Mouse (Mus musculus): ENCODE data around the gene Mettl24.

The Mettl24 gene

GRCm38 (mm10) chr10:40683092-40683867 is at the start of gene Mettl24:
Gene Mettl24, plus strand, starts transcription at chr10:40683282.
- DNase-seq (ENCODE audit: low spot score in 2 of 2), result peak; percentile 49 to 66

GRCm38 (mm10) chr10:40637331-40637730 is 45.8 kb upstream of the Mettl24 start:
- no peak for DNase-seq (ENCODE audit: low spot score in 2 of 2)

GRCm38 (mm10) chr10:40638276-40638675 is 44.8 kb upstream of the Mettl24 start:
- peak; percentile 8 for DNase-seq (ENCODE audit: low spot score in 2 of 2)

GRCm38 (mm10) chr10:40638823-40639819 is 44.0 kb upstream of the Mettl24 start:
- no peak for DNase-seq (ENCODE audit: low spot score in 2 of 2)

- DNase-seq (ENCODE audit: low spot score in 2 of 2), result no peak
Measured at GRCm38 (mm10) chr10:40640406-40640805, 42.7 kb upstream of the Mettl24 start.

GRCm38 (mm10) chr10:40641901-40642300 is 41.2 kb upstream of the Mettl24 start:
- peak; percentile 11 to 21 for DNase-seq (ENCODE audit: low spot score in 2 of 2)

GRCm38 (mm10) chr10:40643126-40643525 is 40.0 kb upstream of the Mettl24 start:
- no peak for DNase-seq (ENCODE audit: low spot score in 2 of 2)

- no peak for DNase-seq (ENCODE audit: low spot score in 2 of 2)
Measured at GRCm38 (mm10) chr10:40644456-40644855, 38.6 kb upstream of the Mettl24 start.

- DNase-seq (ENCODE audit: low spot score in 2 of 2), result no peak
Measured at GRCm38 (mm10) chr10:40645346-40645745, 37.7 kb upstream of the Mettl24 start.

- DNase-seq (ENCODE audit: low spot score in 2 of 2), result no peak
Measured at GRCm38 (mm10) chr10:40648776-40649175, 34.3 kb upstream of the Mettl24 start.

- no peak for DNase-seq (ENCODE audit: low spot score in 2 of 2)
Measured at GRCm38 (mm10) chr10:40649634-40650033, 33.4 kb upstream of the Mettl24 start.

GRCm38 (mm10) chr10:40651676-40652075 is 31.4 kb upstream of the Mettl24 start:
- DNase-seq (ENCODE audit: low spot score in 2 of 2), result no peak

GRCm38 (mm10) chr10:40665270-40665669 is 17.8 kb upstream of the Mettl24 start:
- DNase-seq (ENCODE audit: low spot score in 2 of 2), result no peak

GRCm38 (mm10) chr10:40666943-40667342 is 16.1 kb upstream of the Mettl24 start:
- no peak for DNase-seq (ENCODE audit: low spot score in 2 of 2)

- DNase-seq (ENCODE audit: low spot score in 2 of 2), result no peak
Measured at GRCm38 (mm10) chr10:40668640-40669039, 14.4 kb upstream of the Mettl24 start.

GRCm38 (mm10) chr10:40672587-40673296 is 10.3 kb upstream of the Mettl24 start:
- DNase-seq (ENCODE audit: low spot score in 2 of 2), result no peak

GRCm38 (mm10) chr10:40673297-40673665 is 9.8 kb upstream of the Mettl24 start:
- no peak for DNase-seq (ENCODE audit: low spot score in 2 of 2)

- DNase-seq (ENCODE audit: low spot score in 2 of 2), result no peak
Measured at GRCm38 (mm10) chr10:40674151-40674550, 8.9 kb upstream of the Mettl24 start.

- DNase-seq (ENCODE audit: low spot score in 2 of 2), result no peak
Measured at GRCm38 (mm10) chr10:40675921-40676320, 7.2 kb upstream of the Mettl24 start.

- no peak for DNase-seq (ENCODE audit: low spot score in 2 of 2)
Measured at GRCm38 (mm10) chr10:40678477-40678876, 4.6 kb upstream of the Mettl24 start.

GRCm38 (mm10) chr10:40682470-40682869 is 612 bp upstream of the Mettl24 start:
- peak; percentile 1 to 3 for DNase-seq (ENCODE audit: low spot score in 2 of 2)

- DNase-seq (ENCODE audit: low spot score in 2 of 2), result no peak
Measured at GRCm38 (mm10) chr10:40683868-40684253, 779 bp downstream of the Mettl24 start.
